Mouse (Mus musculus) CH12.LX (cell line): Measurements from ENCODE around the gene Olfr576.

Experiments used
- BHLHE40 ChIP-seq: IDR thresholded peaks from 2 replicates; pipeline ENCODE4 v1.6.1; 2011; ENCODE audit warnings: mild to moderate bottlenecking, low read depth, low read length, improper control_type of control experiment
- CHD1 ChIP-seq: IDR thresholded peaks from 2 replicates; pipeline ENCODE4 v1.6.1; 2012; ENCODE audit warnings: low read depth, low read length, improper control_type of control experiment, inconsistent platforms
- CTCF ChIP-seq, 2 experiments: IDR thresholded peaks in 1 of 2; conservative IDR thresholded peaks in 1 of 2; 2 replicates each; pipeline ENCODE4 v1.5.1; 2011 to 2012; ENCODE audit warnings: low read depth in 2 of 2, low read length in 2 of 2, improper control_type of control experiment in 1 of 2, inconsistent platforms in 1 of 2, mild to moderate bottlenecking in 1 of 2, moderate library complexity in 1 of 2
- JUND ChIP-seq: conservative IDR thresholded peaks from 2 replicates; pipeline ENCODE4 v1.6.1; 2011; ENCODE audit warnings: low read depth, low read length, improper control_type of control experiment
- MAZ ChIP-seq: IDR thresholded peaks from 2 replicates; pipeline ENCODE4 v1.6.1; 2012; ENCODE audit warnings: low read depth, mild to moderate bottlenecking, inconsistent platforms, low read length, improper control_type of control experiment, moderate library complexity
- MYC ChIP-seq: IDR thresholded peaks from 2 replicates; pipeline ENCODE4 v1.6.1; 2011; ENCODE audit warnings: low read depth, mild to moderate bottlenecking, improper control_type of control experiment, low read length
- NELFE ChIP-seq: IDR thresholded peaks from 2 replicates; pipeline ENCODE4 v1.6.1; 2011; ENCODE audit warnings: low read depth, low read length, improper control_type of control experiment
- POLR2A ChIP-seq: IDR thresholded peaks from 2 replicates; pipeline ENCODE4 v1.6.1; 2011; ENCODE audit warnings: low read depth, mild to moderate bottlenecking, improper control_type of control experiment, low read length
- POLR2AphosphoS2 ChIP-seq: IDR thresholded peaks from 2 replicates; pipeline ENCODE4 v1.6.1; 2011; ENCODE audit warnings: low read depth, low read length, improper control_type of control experiment
- RAD21 ChIP-seq: IDR thresholded peaks from 2 replicates; pipeline ENCODE4 v1.6.1; 2011; ENCODE audit warnings: low read depth, mild to moderate bottlenecking, low read length, improper control_type of control experiment, moderate library complexity
- TCF12 ChIP-seq: IDR thresholded peaks from 2 replicates; pipeline ENCODE4 v1.6.1; 2014; ENCODE audit warnings: low read depth, mild to moderate bottlenecking, inconsistent platforms, low read length, improper control_type of control experiment
- USF1 ChIP-seq: IDR thresholded peaks from 2 replicates; pipeline ENCODE4 v1.6.1; 2014; ENCODE audit warnings: low read depth, mild to moderate bottlenecking, inconsistent platforms, low read length, improper control_type of control experiment
- ZKSCAN1 ChIP-seq: IDR thresholded peaks from 2 replicates; pipeline ENCODE4 v1.6.1; 2012; ENCODE audit warnings: low read depth, inconsistent platforms, low read length, improper control_type of control experiment, borderline replicate concordance

- TF ChIP-seq MYC (no peak), POLR2A (no peak), CTCF (conservative IDR thresholded peaks at IDR 0.05 in 1 of 2, IDR thresholded peaks at IDR 0.05 in 1 of 2; ENCODE audit: low read depth in 2 of 2, low read length in 2 of 2) (no peak), POLR2AphosphoS2 (no peak), RAD21 (no peak), USF1 (no peak), TCF12 (no peak), BHLHE40 (no peak), MAZ (no peak), ZKSCAN1 (no peak), JUND (no peak), NELFE (no peak), CHD1 (no peak)
These were observed 46.1 kb upstream of the Olfr576 start for GRCm38 (mm10) chr7:102916405-102916804.
